Comparison of ENCODE assay signal across 26 mouse cellular contexts in genomic region chr2:94729791-94730190, GRCm38 (mm10).
DNase-seq lines count a peak whose midpoint lies in the region; ATAC-seq lines count a peak whose summit lies in the region.
"Had no signal": no experiment of that assay in that cellular context is flagged by ENCODE, and none has a peak within 500 bp of the region (broad histone marks: within the 10 kb centered on the region; RNA-seq: fewer than 3 reads in every experiment).

No protein-coding gene starts in this region.

- H3K27me3 ChIP-seq in neural tube, embryonic 15.5 days (replicated peaks), result no peaks in the 10 kb centered on the region
- H3K27me3 ChIP-seq: forebrain, embryonic 13.5 days; hindbrain, embryonic 15.5 days; limb, embryonic 15.5 days; liver, embryonic 13.5 days; midbrain, embryonic 15.5 days had no signal

- peak; percentile 7 for DNase-seq in kidney, adult 18-20 months
- peak; percentile 16 for DNase-seq in kidney, adult 9 months
- peak; percentile 27 for DNase-seq in kidney, postnatal 10 days
- DNase-seq in lung, adult 18-20 months, result no peak
- DNase-seq: adrenal gland, adult 8-10 months; B cell, adult 2 months; cerebellum, adult 2 months; cerebellum, postnatal 25 days; gastrocnemius, postnatal 25 days; heart, adult 11 months; heart, postnatal 4 days; layer of hippocampus, adult 9-11 months; liver, embryonic 13.5 days; lung, embryonic 14.5 days; lung, postnatal 14 days; right cerebral cortex, postnatal 4 days had no signal

- no peak overlapping the region for H3K27ac ChIP-seq in neural tube, embryonic 15.5 days (replicated peaks)
- H3K27ac ChIP-seq: forebrain, embryonic 13.5 days; heart, embryonic 10.5 days; hindbrain, embryonic 15.5 days; limb, embryonic 10.5 days; limb, embryonic 15.5 days; liver, embryonic 13.5 days; midbrain, embryonic 10.5 days; midbrain, embryonic 15.5 days had no signal

- H3K4me2 ChIP-seq in neural tube, embryonic 15.5 days, result no peak overlapping the region
- H3K4me2 ChIP-seq: forebrain, embryonic 13.5 days; hindbrain, embryonic 15.5 days; limb, embryonic 15.5 days; liver, embryonic 13.5 days; lung, embryonic 14.5 days; midbrain, embryonic 15.5 days had no signal

- no peak overlapping the region for H3K9ac ChIP-seq in neural tube, embryonic 15.5 days (replicated peaks)
- H3K9ac ChIP-seq: forebrain, embryonic 13.5 days; hindbrain, embryonic 15.5 days; limb, embryonic 15.5 days; liver, embryonic 13.5 days; lung, embryonic 14.5 days; midbrain, embryonic 15.5 days had no signal

- no peaks in the 10 kb centered on the region for H3K36me3 ChIP-seq in neural tube, embryonic 15.5 days
- H3K36me3 ChIP-seq: heart, embryonic 10.5 days; hindbrain, embryonic 15.5 days; limb, embryonic 10.5 days; limb, embryonic 15.5 days; liver, embryonic 13.5 days; midbrain, embryonic 10.5 days; midbrain, embryonic 15.5 days had no signal

- ATAC-seq in megakaryocyte progenitor cell, adult 5-6 weeks (replicated peaks; ENCODE audit: poor library complexity), result no peak
- ATAC-seq in neural tube, embryonic 15.5 days (ENCODE audit: low FRiP score), result no peak
- ATAC-seq: forebrain, embryonic 13.5 days; inflammation-experienced regulatory T-cells, adult 6 months; midbrain, embryonic 15.5 days had no signal

- H3K4me1 ChIP-seq in neural tube, embryonic 15.5 days, result 0 out of 2 replicates have a peak, but pooled peaks cover 2% of the 10 kb centered on the region
- H3K4me1 ChIP-seq: heart, embryonic 10.5 days; hindbrain, embryonic 15.5 days; limb, embryonic 10.5 days; limb, embryonic 15.5 days; liver, embryonic 13.5 days; midbrain, embryonic 15.5 days had no signal

- no peaks in the 10 kb centered on the region for H3K9me3 ChIP-seq in neural tube, embryonic 15.5 days (replicated peaks)
- H3K9me3 ChIP-seq: forebrain, embryonic 13.5 days; heart, embryonic 10.5 days; hindbrain, embryonic 15.5 days; limb, embryonic 10.5 days; limb, embryonic 15.5 days; liver, embryonic 13.5 days; midbrain, embryonic 10.5 days; midbrain, embryonic 15.5 days had no signal

- no peak overlapping the region for H3K4me3 ChIP-seq in neural tube, embryonic 15.5 days (replicated peaks)
- H3K4me3 ChIP-seq: forebrain, embryonic 13.5 days; heart, embryonic 10.5 days; hindbrain, embryonic 15.5 days; limb, embryonic 10.5 days; limb, embryonic 15.5 days; liver, embryonic 13.5 days; midbrain, embryonic 10.5 days; midbrain, embryonic 15.5 days had no signal

- WGBS in neural tube, embryonic 15.5 days, result 81% methylated on average over 5 of the region's 5 CpGs

Comparison
In these comparisons a context has a peak if more than half of its experiments do, and no peak if none do; other contexts are left out.
1. DNase-seq: peak in kidney, adult 18-20 months (single experiment), kidney, adult 9 months (single experiment) and kidney, postnatal 10 days (single experiment); none in lung, adult 18-20 months (0 of 2).